Mouse (Mus musculus) macrophage (primary cell): ENCODE results near the gene a. TPM values are rescaled to one million over a fixed set of nuclear protein-coding genes. Genes with fewer than 3 reads are reported as not detected.
"Not testable (repeated sequence)": the region's sequence is repeated elsewhere in the genome, so short reads cannot be mapped to it uniquely, and the experiment has no call there.

Experiments used
- H3K27ac ChIP-seq: fragments of 350-480 bp; formaldehyde crosslinking; 2 replicates; pipeline ENCODE4 v1.9.0; 2021
- H3K36me3 ChIP-seq: fragments of 350-480 bp; formaldehyde crosslinking; 2 replicates; pipeline ENCODE4 v1.9.0; 2021; ENCODE audit errors: inconsistent target
- H3K4me3 ChIP-seq: fragments of 350-480 bp; formaldehyde crosslinking; 2 replicates; pipeline ENCODE4 v1.9.0; 2021; ENCODE audit errors: inconsistent target
- H3K79me2 ChIP-seq: fragments of 350-480 bp; formaldehyde crosslinking; 2 replicates; pipeline ENCODE4 v1.9.0; 2021; ENCODE audit errors: inconsistent target
- WGBS: methylation state at CpG from one replicate; pipeline ENCODE4 v1.1.7; 2026; ENCODE audit warnings: inconsistent platforms; ENCODE audit not compliant: missing documents; 5-methylcytosine and 5-hydroxymethylcytosine counted together
- polyA plus RNA-seq: library from polyadenylated mRNA; stranded (reverse); fragments of 250-400 nt; gene quantifications from 3 replicates; pipeline ENCODE4 v1.2.4, GENCODE M21; 2018; ENCODE audit warnings: inconsistent platforms

a gene
- polyA plus RNA-seq, 1 experiment from 2014 or later, result not detected

DNA sequence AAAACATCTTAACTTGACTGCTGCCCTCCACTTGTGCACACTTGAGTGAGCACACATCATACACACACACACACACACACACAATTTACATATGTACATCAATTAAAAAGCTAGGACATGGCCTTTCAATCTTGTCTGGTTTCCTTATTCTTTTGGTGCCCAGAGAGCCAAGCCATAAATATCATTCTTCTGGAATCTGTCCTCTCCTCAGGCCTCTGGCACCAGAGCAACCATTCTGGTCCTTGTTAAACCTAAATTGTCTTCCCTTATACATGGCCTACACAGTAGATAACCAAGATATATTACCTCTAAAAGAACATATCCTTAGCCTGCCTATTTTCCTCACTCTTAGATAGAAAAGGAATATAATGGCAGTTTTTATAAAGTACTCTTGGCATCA, 56.9 kb downstream of the a start:
- Histone ChIP-seq H3K27ac (no peak overlapping the region), H3K79me2 (peaks cover 100% of the 10 kb centered on the region), H3K4me3 (no peak overlapping the region), H3K36me3 (no peaks in the 10 kb centered on the region)

DNA sequence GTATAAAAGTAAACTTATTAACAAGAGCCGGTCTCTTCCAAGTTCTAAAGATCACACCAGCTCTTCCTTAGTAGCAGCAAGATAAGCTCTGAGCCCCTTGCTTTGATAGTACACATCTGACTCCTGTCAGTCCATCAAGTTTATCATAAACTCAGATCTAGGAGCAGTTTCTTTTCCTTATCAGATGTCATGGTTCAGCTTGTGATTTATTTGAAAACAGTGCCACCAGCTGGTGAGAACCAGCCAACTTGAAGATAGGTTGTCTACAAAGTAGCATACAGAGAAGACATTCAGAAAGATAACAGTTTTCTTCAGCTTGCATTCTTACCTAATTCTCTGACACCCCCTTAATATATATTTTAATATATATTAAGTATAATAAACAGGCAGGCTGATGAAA, 64.2 kb downstream of the a start:
- WGBS, result 88% methylated on average over 1 of the region's 1 CpGs
- no peak overlapping the region for H3K4me3 ChIP-seq
- peaks cover 99% of the 10 kb centered on the region for H3K79me2 ChIP-seq
- peaks cover 18% of the 10 kb centered on the region for H3K36me3 ChIP-seq
- no peak overlapping the region for H3K27ac ChIP-seq

DNA sequence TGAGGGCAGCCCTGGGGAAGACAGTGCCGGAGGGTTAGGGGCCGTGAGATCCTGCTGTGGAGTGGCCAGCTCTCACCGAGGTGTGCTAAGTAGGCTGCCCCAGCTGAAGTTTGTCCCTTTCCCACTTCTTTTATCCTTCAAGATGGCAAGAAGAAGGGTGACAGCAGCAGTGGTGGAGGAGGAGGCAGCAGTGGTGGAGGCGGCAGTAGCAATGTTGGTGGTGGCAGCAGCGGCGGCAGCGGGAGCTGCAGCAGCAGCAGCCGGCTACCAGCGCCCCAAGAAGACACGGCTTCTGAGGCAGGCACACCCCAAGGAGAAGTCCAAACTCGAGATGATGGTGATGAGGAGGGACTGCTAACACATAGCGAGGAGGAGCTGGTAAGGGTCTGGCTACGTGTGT, 72.5 kb downstream of the a start:
- Histone ChIP-seq H3K27ac (no peak overlapping the region), H3K79me2 (peaks cover 22% of the 10 kb centered on the region; the same call in 1 of the 2 replicates), H3K4me3 (no peak overlapping the region), H3K36me3 (peaks cover 60% of the 10 kb centered on the region)
- 97% methylated on average over 13 of the region's 13 CpGs for WGBS

DNA sequence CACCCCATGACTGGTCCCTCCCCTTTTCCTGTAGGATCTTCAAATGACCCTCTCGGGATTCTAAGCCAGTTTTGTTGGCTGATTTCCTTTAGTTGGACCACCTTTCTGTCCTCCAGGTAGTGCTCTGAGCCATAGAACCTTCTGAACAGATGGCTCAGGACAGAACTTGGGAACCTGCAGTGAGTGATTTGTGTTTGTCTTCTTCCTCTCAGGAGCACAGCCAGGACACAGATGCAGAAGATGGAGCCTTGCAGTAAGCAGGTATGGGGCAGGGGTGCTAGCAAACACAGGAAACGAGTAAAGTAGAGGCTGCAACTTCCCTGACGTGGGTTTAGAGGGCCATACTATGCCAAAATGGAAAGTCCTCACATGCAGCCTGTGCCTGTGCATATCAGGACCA, 74.5 kb downstream of the a start:
- Histone ChIP-seq H3K79me2 (peaks cover 3% of the 10 kb centered on the region; the same call in 1 of the 2 replicates), H3K4me3 (no peak overlapping the region), H3K36me3 (peaks cover 61% of the 10 kb centered on the region), H3K27ac (no peak overlapping the region)
- 96% methylated on average over 3 of the region's 3 CpGs for WGBS

DNA sequence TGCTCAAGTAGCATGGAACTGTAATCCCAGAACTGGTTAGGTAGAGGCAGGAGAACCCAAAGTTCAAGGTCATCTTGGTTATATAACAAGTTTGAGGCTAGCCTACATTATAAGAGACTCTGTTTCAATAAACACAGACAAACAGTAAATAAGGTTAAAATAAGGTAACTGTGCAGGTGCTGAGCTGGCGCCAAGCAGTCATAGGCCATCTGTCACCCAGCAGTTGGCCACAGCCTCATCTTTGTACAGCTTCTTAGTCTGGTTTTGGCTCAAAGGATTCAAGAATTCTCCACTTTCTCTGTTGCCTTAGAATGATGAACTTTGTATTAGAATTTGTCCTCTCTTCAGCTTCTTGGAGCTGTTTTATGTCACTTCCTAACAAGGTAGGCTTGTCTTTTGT, 76.9 kb downstream of the a start:
- WGBS, result 86% methylated on average over 1 of the region's 1 CpGs
- no peaks in the 10 kb centered on the region for H3K79me2 ChIP-seq

DNA sequence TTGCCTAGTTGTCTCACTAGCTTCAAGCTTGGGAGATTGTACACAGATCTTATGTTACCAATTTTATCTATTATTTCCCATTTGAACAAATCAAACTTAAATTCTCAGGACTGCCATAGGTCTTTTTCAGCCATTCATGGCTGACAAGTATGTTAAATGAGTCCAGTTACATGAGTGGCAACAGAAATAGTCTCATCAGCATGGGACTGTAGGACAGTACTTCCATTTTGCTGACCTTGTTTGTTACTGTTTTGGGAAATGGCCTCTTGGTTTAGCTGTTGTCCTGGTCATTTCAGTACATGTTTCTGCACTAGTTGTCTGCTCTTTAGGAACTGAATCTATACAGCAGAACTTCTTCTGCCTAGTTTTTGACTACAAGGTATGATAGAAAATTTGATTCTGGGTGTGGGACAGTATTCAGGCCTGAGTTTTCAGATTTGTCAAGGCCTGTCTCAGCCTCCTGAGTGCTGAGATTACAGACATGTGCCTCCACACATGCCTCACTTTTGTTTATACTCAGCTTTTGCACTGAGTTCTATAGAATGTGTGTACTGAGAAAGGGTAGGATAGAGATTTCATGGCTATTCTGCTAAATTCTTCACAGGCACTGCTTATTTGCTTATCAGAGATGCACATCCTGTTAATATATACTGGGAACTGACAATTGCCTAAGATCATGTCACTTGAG, 78.9 kb downstream of the a start:
- H3K4me3 ChIP-seq, result no peak overlapping the region
- H3K27ac ChIP-seq, result no peak overlapping the region
- peaks cover 64% of the 10 kb centered on the region for H3K36me3 ChIP-seq
- H3K79me2 ChIP-seq, result peaks cover 10% of the 10 kb centered on the region; the same call in 1 of the 2 replicates

More for the DNA sequence above, 76.9 kb downstream of the a start:
- H3K4me3 ChIP-seq, result no peak overlapping the region
- peaks cover 58% of the 10 kb centered on the region for H3K36me3 ChIP-seq
- H3K27ac ChIP-seq, result no peak overlapping the region

DNA sequence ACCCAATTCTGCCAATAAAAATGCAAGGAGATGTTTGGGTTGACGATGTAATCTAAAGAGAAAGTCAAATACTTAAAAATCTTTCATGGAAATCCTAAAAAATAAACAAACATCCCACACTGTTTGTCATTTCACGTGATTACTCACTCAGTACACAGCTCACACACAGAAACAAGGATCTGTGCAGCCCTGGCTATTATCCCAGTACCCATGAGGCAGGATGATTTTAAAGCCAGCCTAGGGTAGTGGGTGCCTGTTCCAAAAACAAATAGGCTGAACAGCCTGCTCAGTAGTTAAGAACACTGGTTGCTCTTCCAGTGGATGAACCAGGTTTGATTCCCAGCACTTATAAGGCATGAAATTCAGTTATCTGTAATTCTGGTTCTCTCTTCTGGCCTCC, 85.4 kb downstream of the a start:
- H3K79me2 ChIP-seq, result peaks cover 62% of the 10 kb centered on the region
- no peak overlapping the region for H3K27ac ChIP-seq
- H3K36me3 ChIP-seq, result peaks cover 84% of the 10 kb centered on the region
- 96% methylated on average over 2 of the region's 2 CpGs for WGBS
- no peak overlapping the region for H3K4me3 ChIP-seq

DNA sequence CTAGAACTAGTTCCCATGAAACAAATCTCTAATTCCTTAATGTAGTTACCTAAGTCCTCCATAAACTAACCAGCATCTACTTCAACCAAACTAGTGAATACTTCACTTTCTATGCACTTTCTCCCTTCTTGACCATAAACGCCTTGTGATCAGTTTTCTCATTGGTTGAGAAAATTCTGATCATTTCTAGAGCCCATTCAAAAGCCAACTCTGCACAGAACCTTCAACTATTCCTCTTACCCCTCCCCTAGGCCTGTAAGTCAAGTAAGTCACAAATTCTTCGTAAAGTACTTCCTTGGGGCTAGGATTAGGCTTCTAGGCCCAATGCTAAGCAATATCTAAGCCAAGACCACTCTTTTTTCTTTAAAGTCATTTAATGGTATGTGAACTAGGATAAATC, 100.4 kb downstream of the a start:
- H3K79me2 ChIP-seq, result peaks cover 61% of the 10 kb centered on the region
- H3K27ac ChIP-seq, result peak overlapping the region; percentile 76
- H3K4me3 ChIP-seq, result peak overlapping the region; percentile 90
- 7% methylated on average over 2 of the region's 2 CpGs for WGBS
- H3K36me3 ChIP-seq, result peaks cover 15% of the 10 kb centered on the region; the same call in 1 of the 2 replicates

DNA sequence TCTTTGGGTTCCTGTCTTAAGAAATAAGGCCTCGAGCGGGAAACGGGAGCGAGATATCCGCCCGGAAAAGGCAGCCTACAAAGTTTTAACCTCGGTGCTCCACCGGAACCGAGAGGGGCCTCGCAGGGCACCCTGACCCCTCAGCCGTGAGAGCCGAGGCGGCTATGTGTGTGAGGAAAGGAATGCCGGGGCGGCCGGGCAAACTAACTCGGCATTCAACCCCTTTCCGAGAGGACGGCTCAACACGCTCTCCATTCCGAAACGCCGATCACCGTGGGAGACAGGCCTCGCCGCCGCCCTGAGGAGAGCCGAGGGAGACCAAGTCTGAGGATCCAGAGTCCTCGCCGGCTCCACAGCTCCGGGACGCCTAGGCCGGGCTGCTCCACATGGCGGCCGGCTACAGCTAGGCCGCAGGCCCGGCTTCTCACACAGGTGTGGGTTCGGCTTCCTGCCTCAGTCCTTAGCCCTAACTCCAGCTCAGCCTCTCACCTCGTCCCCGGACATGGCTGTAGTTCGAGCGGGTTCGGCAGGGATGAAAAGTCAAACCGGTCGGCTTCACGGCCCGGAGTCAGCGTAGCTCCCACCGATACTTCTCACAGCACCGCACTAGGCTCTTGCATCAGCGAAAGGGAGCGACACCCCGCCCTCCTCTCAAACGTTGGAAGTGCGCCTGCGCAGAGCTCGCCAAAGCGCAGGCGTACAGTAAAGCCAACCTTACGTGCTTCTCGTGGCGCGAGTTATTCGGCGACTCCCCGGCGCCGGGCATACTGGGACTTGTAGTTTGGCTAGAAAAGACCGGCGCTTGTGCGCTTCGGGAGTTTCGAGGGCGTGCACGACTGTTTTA, 101.2 kb downstream of the a start, which contains the start of gene Eif2s2:
Gene Eif2s2 (minus strand): TSS at position 735 of the 844 bp plus-strand sequence.
- H3K79me2 ChIP-seq, result peaks cover 52% of the 10 kb centered on the region
- peak within 1 kb of the TSS; percentile 76 for H3K27ac ChIP-seq
- H3K36me3 ChIP-seq, result peaks cover 7% of the 10 kb centered on the region; the same call in 1 of the 2 replicates
- WGBS, result under 1% methylated on average over 70 of the region's 75 CpGs
- H3K4me3 ChIP-seq, result peak within 1 kb of the TSS; percentile 90

DNA sequence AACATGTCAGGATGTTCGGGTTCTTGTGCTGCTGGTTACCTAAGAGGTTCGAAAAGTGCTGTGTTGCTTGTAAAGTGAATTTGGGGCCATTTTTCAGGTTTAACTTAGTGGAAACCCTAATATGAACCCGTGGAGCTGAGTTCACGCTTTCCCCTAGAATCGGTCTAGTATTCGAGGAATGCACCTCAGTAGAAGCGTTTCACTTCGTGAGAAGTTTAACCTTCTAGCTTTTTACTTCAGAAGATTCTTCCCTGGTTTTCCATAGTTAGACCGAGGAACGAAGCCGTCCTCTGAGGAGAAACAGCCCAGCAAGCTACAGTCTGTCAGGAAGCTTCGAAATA, 101.8 kb downstream of the a start:
- peak overlapping the region; percentile 90 for H3K4me3 ChIP-seq
- H3K27ac ChIP-seq, result no peak overlapping the region
- 9% methylated on average over 12 of the region's 12 CpGs for WGBS
- H3K36me3 ChIP-seq, result 0 out of 2 replicates have a peak, but pooled peaks cover under 1% of the 10 kb centered on the region
- H3K79me2 ChIP-seq, result peaks cover 47% of the 10 kb centered on the region

DNA sequence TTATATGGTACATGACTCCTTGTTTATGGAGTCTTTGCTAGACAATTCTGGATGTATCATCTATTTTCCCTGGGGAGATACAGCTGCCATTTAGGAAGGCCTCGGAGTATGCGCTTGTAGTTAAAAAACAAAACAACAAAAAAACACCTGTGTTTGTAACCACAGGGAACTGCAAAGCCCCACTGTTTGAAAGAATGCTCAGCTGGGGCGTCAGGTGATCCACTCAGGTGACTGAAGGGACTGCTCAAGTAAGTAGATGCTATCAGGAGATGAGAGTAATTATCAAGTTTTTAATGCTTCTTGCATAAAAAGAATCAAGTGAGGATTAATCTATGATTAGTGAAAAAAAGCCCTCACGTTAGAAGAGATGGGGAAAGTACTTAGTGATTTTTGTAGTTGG, 102.3 kb downstream of the a start:
- H3K4me3 ChIP-seq, result no peak overlapping the region
- no peak overlapping the region for H3K27ac ChIP-seq
- peaks cover 41% of the 10 kb centered on the region for H3K79me2 ChIP-seq
- 88% methylated on average over 4 of the region's 4 CpGs for WGBS
- no peaks in the 10 kb centered on the region for H3K36me3 ChIP-seq

DNA sequence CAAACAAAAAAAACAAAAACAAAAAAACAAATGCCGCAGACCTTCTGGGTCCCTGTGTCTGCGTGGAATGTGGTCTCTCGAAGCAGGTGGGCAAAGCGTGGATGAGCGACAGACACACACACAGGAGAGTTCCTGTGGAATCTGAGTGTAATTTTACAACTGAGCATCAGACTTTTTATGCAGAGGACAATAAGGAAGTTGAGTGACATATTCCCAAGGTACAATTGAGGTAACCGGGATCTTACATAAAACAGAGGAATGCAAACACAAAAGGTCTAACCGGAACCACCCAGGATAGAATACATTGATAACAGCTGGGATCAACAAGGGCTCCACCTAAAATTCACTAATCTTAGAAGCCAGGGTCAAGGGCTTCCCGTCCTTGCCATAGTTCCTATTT, 107.8 kb downstream of the a start:
- 91% methylated on average over 6 of the region's 8 CpGs for WGBS
- H3K36me3 ChIP-seq, H3K79me2 ChIP-seq, H3K4me3 ChIP-seq, H3K27ac ChIP-seq: not testable (repeated sequence)

DNA sequence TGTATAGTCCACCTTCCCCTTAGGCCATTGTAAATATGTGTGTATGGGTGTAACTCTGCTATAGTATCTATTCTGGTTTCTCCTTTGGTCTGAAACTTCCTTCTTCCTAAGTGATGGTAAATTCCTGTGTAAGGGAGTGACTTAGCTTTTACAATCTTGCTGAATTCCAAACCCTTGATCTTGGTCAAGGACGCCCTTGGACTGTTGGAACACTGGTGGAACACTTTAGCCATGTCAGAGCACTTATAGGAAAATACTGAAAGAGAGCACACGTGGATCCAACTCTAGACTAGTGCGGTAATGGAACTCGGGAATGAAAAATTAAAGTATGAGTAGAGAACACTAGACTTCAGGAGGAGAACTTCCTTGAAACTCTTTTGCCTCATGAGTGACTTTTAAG, 108.2 kb downstream of the a start:
- not testable (repeated sequence) for H3K27ac ChIP-seq, H3K4me3 ChIP-seq, H3K36me3 ChIP-seq, H3K79me2 ChIP-seq
- WGBS, result 88% methylated on average over 4 of the region's 4 CpGs

DNA sequence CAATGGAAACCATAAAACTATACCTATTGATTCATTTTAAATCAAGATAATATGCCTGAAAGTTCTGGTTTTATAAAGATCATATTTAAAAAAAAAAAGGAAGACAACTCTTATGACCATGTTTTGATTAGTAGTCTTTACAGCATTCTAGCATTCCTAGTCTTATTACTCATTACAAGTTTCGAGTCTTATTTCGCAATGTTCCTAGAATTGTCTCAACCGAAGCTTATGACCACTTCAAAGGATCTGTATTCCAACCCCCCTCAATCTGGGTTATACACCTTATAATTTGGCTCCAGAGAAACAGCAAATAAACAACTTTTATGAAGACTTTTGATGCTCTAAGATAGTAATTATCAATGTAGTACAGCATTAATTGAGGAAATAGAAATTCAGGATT, 110.9 kb downstream of the a start:
- Histone ChIP-seq H3K4me3 (no peak overlapping the region), H3K36me3 (no peaks in the 10 kb centered on the region), H3K27ac (no peak overlapping the region), H3K79me2 (no peaks in the 10 kb centered on the region)
- 27% methylated on average over 3 of the region's 3 CpGs for WGBS

DNA sequence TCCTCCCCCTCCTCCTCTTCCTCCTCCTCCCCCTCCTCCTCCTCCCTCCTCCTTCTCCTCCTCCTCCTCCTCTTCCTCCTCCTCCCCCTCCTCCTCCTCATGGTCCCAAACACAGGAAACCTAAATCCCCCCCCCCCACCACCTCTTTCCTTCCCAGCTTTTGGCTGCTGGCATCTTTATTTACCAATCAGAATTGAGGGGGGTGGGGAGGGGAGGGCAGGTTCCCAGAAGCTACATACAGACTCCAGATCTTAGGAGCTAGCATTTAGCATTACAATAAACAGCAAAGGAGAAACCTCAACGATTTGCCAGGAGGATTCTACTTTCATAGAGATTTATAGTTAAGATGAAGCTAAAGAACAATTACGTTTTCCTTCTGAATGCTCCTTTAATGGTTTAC, 114.6 kb downstream of the a start:
- Histone ChIP-seq H3K27ac (no peak overlapping the region), H3K36me3 (no peaks in the 10 kb centered on the region), H3K4me3 (no peak overlapping the region), H3K79me2 (no peaks in the 10 kb centered on the region)
- 45% methylated on average over 2 of the region's 2 CpGs for WGBS
